Mouse (Mus musculus): ENCODE results near the gene Rab5b. TPM values are rescaled to one million over a fixed set of nuclear protein-coding genes. Genes with fewer than 3 reads are reported as not detected.
"Not testable (repeated sequence)": the region's sequence is repeated elsewhere in the genome, so short reads cannot be mapped to it uniquely, and the experiment has no call there.

The Rab5b gene
- total RNA-seq (2021) = 91.4 and 96.4 TPM in 2 replicates
- long read RNA-seq, experiment 1, transcript Rab5b-201 (6 exons, 3,180 nt) = major isoform, 36 of 60 reads
- long read RNA-seq, experiment 1, partial matches to known transcripts = 1 of 60 reads
- long read RNA-seq, experiment 1, other reads (novel, unspliced or antisense) = 23 of 60 reads
- long read RNA-seq, experiment 2, transcript Rab5b-201 (6 exons, 3,180 nt) = major isoform, 20 of 31 reads
- long read RNA-seq, experiment 2, partial matches to known transcripts = 7 of 31 reads
- long read RNA-seq, experiment 2, other reads (novel, unspliced or antisense) = 3 of 31 reads

GRCm38 (mm10) chr10:128695992-128696807 is at the start of gene Rab5b:
Rab5b (minus strand) TSS chr10:128696264.
- peak; percentile 98 for DNase-seq

- DNase-seq = peak; percentile 31
Observed at GRCm38 (mm10) chr10:128744680-128745601, 48.9 kb upstream of the Rab5b start, which contains the start of gene Dgka. Dgka (minus strand) TSS chr10:128744855.

DNA sequence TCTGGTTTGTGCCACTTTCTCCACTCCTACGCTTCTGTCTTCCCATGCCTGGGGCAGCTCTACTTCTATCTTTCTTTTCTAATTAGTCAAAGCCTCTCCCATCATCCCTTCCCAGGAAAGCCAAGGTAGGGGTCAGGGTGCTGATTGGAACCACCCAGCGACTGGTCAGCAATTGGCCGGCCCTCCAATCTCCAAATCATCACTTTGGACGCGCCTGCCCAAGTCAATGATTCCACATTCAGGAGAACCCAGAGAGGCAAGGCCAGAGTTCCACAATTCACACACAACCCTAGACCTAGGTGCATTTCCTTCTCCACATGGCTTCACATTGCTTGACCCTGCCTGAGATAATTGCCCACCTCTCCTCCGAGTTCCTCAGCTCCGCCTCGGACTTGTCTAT is 48.1 kb upstream of the Rab5b start:
- no peak for DNase-seq

GRCm38 (mm10) chr10:128743791-128744191 is 47.7 kb upstream of the Rab5b start:
- DNase-seq = peak; percentile 76

DNA sequence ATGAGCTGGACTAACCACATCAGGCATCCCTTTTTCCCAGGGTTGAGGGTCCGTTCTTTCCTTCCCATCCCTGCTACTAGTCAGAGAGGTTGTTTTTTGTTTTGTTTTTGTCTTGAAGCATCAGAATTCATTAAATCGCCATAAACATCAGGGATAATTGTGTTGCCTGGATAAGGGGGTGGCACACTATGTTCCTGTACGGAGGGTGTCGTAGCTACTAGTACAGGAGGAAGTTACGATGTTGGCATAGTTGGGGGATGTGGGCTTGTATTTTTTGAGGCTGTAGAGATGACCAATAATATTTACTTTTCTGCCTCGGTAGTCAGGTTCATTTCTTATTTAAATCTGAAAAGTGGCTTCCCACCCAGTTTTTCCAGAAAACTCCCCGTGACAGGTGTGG is 47.2 kb upstream of the Rab5b start:
- no peak for DNase-seq

DNA sequence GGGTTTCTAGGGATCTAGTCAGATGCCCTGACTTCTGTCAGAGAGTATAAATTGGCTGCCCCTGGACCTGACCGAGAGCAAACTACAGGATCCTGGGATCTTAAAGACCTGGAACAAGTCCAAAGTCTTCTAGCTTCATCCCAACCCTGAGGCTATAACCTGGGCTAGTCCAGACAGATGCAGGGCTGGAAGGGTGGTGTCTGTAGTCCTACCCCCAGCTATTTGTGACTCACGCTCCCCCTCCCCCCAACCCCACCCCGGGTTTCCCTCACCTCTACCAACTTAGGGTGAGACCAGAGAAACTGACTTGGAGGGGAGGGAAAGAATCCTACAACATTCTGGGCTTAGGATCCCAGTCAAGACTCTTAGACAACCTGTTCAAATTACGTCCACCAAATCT is 46.6 kb upstream of the Rab5b start:
- no peak for DNase-seq

- no peak for DNase-seq
Observed at GRCm38 (mm10) chr10:128740296-128740695, 44.2 kb upstream of the Rab5b start.

DNA sequence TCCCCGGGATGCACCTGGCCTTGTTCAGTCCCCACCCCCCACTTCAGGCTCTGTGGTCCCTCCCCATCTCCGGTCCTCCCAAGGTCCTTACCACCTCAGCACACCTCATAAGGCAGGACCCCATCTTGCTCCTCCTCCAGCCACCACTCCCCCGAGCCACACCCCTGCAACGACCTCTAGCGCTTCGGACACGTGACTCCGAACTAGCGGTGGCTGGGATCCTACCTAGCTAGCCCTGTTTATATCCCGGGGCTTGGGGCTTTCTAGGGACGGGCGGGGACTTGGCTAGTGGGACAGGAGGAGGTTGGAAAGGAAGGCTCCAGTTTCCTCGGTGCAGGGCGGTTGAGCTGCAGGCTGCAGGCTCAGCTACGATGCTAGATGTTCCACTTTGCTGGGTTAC is 41.4 kb upstream of the Rab5b start:
- peak; percentile 74 for DNase-seq

DNA sequence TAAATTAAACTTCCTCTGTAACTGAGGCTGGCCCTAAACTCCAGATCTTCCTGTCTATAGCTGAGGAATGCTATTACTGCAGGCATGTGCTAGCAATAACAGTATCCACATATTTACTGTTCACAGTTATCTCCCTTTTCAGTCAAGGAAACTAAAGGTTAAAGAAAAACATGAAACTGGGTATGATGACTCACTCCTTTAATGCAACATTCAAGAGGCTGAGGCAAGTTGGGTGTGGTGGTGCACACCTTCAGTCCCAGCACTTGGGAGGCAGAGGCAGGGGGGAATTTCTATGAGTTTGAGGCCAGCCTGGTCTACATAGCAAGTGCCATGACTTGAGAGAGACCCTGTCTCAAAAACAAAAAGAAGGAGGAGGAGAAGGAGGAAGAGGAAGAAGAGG is 35.9 kb upstream of the Rab5b start:
- no peak for DNase-seq

GRCm38 (mm10) chr10:128731002-128731433 is 35.0 kb upstream of the Rab5b start:
- DNase-seq = peak; percentile 84

DNA sequence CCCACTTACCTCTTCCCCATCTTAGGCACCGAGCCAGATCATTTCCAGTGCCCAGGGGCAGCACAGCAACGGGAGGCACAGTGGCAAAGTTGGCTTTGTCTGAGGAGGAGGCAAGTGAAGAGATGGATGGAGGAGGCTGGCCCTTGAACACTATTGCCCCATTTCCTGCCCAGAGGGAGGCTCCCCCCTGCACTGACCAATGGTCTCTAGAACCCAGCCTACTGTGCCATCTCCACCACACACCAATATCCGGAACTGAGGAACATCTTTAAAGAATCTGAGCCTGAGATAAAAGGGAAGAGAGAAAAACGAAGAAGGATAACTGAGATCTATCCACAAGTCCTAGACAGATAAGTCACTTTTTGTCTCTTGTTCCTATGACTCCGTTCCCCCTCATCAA is 32.0 kb upstream of the Rab5b start:
- no peak for DNase-seq

DNA sequence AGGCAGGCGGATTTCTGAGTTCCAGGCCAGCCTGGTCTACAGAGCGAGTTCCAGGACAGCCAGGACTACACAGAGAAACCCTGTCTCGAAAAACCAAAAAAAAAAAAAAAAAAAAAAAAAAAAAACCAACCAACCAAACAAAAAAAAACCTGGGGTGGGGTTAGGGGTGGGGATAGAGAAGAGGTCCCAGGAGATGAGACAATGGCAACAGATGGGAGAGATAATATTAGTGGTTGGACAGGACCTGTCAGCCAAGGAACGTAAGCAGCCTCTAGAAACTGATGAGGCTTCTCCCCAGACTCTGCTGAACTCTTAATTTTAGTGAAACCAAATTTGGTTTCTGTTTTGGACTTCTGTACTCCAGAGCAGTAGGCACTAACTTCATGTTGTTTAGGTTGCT is 29.4 kb upstream of the Rab5b start:
- DNase-seq = not testable (repeated sequence)

DNA sequence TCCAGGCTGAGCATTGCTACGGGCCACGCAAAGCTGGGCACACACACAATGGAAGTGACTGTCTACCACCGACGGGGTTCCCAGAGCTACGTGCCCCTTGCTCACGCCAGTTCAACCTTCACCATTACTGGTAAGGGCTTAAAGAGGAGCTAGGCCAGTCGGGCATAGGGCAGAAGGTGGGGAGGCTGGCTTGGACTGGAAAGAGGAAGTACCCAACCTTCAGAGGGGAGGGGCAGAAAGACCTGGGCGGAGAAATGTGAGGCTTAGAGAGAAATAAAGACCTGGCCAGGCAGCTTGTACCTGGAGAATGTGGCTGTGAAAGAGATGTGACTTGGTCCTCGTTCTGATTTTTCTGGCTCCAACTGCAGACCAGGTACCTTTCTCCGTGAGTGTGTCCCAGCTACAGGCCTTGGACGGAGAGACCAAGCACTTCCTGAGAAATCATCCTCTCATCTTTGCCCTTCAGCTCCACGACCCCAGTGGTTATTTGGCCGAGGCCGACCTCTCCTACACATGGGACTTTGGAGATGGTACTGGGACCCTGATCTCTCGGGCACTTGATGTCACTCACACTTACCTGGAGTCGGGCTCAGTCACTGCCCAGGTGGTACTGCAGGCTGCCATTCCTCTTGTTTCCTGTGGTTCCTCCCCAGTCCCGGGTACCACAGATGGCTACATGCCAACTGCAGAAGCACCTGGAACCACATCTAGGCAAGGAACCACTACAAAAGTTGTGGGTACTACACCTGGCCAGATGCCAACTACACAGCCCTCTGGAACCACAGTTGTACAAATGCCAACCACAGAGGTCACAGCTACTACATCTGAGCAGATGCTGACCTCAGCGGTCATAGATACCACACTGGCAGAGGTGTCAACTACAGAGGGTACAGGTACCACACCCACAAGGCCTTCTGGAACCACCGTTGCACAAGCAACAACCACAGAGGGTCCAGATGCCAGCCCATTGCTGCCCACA is 19.8 kb upstream of the Rab5b start:
- DNase-seq = peak; percentile 22

DNA sequence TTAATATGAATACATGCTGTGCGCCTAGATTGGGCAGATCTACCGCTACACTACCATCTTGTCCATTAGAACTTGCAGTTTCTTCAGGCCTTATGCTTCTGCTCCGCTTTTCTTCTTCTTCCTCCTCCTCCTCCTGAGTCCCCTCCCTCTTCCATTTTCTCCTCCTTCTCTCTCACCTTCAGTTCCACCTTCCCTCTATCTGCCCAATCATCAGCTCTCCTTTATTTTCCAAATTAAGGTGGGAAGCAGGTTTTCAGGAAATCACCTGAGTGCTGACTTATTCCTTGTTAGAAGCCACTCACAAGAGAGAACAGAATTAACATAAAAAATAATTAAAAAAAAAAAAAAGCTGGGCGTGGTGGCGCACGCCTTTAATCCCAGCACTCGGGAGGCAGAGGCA is 15.3 kb upstream of the Rab5b start:
- DNase-seq = not testable (repeated sequence)

DNA sequence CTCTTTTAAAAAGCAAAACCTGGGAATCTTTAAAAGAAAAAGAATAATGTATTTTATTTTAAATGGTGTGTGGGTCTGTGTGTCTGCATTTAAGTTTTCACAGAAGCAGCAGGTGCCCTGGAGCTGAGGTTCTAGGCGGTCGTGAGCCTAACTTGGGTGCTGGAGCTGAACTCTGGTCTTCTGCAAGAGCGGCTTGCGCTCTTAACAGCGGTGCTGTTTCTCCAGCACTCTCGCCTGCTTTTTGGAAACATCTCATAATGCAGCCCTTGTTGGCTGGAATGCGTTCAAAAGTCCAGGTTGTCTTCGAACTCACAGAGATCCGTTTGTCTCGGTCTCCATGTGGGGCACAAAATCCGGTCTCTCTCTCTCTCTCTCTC is 9.2 kb upstream of the Rab5b start:
- DNase-seq = peak; percentile 25

DNA sequence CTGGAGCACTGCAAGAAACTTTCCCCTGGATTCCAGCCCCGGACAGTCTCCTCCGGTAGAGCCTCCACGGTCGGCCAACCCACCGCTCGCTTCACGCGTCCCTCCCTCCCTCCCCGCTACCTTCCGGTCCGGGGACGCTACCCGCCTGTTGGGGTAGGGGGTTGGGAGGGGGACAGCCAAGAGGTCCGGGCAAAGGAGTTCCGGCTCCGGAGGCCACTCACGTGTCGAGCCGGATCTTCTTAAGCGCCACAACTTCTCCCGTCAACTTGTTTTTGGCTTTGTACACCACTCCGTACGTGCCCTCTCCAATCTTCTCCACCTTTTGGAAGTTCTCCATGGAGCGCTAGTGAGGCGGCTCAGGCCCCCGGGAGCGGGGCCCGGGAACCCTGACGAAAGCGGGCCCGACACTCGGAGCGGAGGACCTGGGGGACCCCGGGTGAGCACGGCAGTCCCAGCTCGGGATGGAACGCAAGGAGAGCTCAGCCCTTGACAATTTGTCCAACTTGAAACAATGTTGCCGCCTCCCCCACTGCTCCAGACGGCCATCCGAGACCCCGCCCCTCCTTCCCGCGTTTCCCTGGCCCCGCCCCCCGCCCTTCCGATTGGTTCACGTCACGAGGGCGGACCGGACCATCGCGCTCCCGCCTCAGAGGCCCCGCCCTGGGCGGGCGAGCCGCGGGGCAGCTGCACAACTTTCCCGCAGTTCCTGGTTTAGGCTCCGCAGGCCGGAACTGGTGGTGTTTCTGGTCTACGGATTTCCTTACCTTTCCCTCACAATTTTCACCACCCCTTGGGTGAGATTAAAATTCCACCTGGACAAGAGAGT is 8.6 kb upstream of the Rab5b start, which contains the start of gene Cdk2:
TSS of gene Cdk2 (minus strand) at position 541 of the 826 bp plus-strand sequence.
- DNase-seq = peak; percentile 97

DNA sequence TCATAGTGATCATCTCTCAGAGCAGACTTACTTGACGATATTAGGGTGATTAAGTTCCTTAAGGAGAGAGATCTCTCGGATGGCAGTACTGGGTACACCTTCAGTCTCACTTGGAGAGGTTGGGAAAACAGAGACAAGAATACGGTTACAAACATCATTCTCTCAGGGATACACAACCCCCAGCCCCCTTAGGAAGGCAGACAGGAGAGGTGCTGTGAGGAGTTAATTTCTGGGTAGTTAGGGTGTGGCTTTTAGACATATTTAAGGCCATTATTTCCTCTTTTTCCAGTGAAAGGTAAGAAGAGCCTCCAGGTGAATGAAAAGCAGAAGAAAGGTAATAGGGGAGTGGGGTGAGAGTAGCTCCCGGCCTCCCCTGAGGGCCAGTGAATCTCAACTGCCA is 7.8 kb upstream of the Rab5b start, which contains the start of gene Pmel:
TSS of gene Pmel (plus strand) at position 301 of the 400 bp plus-strand sequence.
- DNase-seq = no peak

- DNase-seq = peak; percentile 45
Observed at GRCm38 (mm10) chr10:128702328-128703007, 6.4 kb upstream of the Rab5b start.

DNA sequence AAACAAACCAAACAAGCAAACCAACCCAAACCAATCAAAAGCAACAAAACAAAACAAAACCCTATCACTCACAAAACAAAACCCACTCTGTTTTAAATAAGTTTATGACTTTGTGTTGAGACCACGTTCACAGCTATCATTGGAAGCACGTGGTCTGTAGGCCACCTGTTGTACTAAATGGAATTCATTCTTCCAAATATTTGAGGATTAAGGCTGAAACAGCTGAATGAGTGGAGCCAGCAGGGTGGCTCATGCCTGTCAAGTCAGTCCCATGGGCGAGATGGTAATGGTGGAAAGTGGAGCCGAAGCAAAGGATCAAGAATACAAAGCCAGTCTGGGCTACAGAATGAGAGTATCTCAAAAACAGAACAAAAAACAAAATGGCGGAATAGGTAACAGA is 4.6 kb upstream of the Rab5b start:
- no peak for DNase-seq

Data from adrenal gland, postnatal 14 days (tissue).